Comparison of ENCODE assay signal across 10 mouse cellular contexts in genomic region chr11:66344822-66345221, GRCm38 (mm10).
"Had no signal": no experiment of that assay in that cellular context is flagged by ENCODE, and none has a peak within 500 bp of the region (broad histone marks: within the 10 kb centered on the region; RNA-seq: fewer than 3 reads in every experiment).

No protein-coding gene starts in this region.

- H3K9ac ChIP-seq: kidney, embryonic 15.5 days; limb, embryonic 15.5 days; liver, embryonic 12.5 days; midbrain, embryonic 13.5 days; neural tube, embryonic 15.5 days had no signal

- H3K4me1 ChIP-seq: kidney, embryonic 15.5 days; limb, embryonic 15.5 days; liver, embryonic 12.5 days; midbrain, embryonic 13.5 days; neural tube, embryonic 15.5 days had no signal

- DNase-seq: kidney, adult 2 months; kidney, postnatal 14 days; thymus, postnatal 4 days had no signal

- H3K4me2 ChIP-seq: kidney, embryonic 15.5 days; limb, embryonic 15.5 days; liver, embryonic 12.5 days; midbrain, embryonic 13.5 days; neural tube, embryonic 15.5 days had no signal

- H3K27me3 ChIP-seq: kidney, embryonic 15.5 days; limb, embryonic 15.5 days; liver, embryonic 12.5 days; midbrain, embryonic 13.5 days; neural tube, embryonic 15.5 days had no signal

- ATAC-seq: intestine, embryonic 16.5 days; liver, embryonic 12.5 days; midbrain, embryonic 13.5 days had no signal

- H3K9me3 ChIP-seq: kidney, embryonic 15.5 days; limb, embryonic 15.5 days; liver, embryonic 12.5 days; midbrain, embryonic 13.5 days; neural tube, embryonic 15.5 days had no signal

- H3K4me3 ChIP-seq: kidney, embryonic 15.5 days; limb, embryonic 15.5 days; liver, embryonic 12.5 days; midbrain, embryonic 13.5 days; neural tube, embryonic 15.5 days had no signal

- H3K36me3 ChIP-seq: kidney, embryonic 15.5 days; limb, embryonic 15.5 days; liver, embryonic 12.5 days; midbrain, embryonic 13.5 days; neural tube, embryonic 15.5 days had no signal

- H3K27ac ChIP-seq: kidney, embryonic 15.5 days; limb, embryonic 15.5 days; liver, embryonic 12.5 days; midbrain, embryonic 13.5 days; neural tube, embryonic 15.5 days; stomach, postnatal 0 days had no signal
